Mouse (Mus musculus): ENCODE results near the gene Gm20388. TPM values are rescaled to one million over a fixed set of nuclear protein-coding genes. Genes with fewer than 3 reads are reported as not detected.

Gm20388 gene
- polyA plus RNA-seq, 1 experiment from 2014 or later, result 5.5 TPM

DNA sequence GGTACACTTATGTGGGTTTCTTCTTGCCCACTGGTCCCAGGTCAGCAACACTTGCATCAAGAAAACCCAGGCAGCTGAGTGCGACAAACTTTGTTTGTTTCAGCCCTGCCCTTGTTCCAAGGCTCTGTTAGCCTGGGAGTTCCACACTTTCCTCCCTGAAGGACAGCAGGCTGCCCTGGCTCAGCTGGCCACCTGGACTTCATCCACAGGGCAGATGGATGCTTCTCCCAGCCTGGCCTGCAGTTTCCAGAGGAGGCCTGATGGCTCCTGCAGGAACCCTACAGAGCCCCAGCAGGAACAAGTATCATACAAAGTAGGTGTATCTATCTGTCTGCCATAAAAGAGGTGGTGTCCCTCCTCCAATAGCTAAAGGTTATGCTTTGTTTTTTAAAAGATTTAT is 2530.7 kb downstream of the Gm20388 start:
- peaks cover 8% of the 10 kb centered on the region; the same call in 1 of the 2 replicates for H3K36me3 ChIP-seq
- no peak overlapping the region for H3K4me2 ChIP-seq
- H3K4me1 ChIP-seq, result peaks cover 33% of the 10 kb centered on the region
- no peak overlapping the region for H3K27ac ChIP-seq
- no peak overlapping the region for H3K9ac ChIP-seq
- no peak for ATAC-seq (ENCODE audit: borderline replicate concordance, extremely low read depth, low FRiP score, low TSS enrichment)
- H3K9me3 ChIP-seq, result no peaks in the 10 kb centered on the region
- WGBS, result 95% methylated on average over 1 of the region's 1 CpGs
- H3K27me3 ChIP-seq, result no peaks in the 10 kb centered on the region
- no peak overlapping the region for H3K4me3 ChIP-seq

- Histone ChIP-seq H3K9ac (peak overlapping the region; percentile 53), H3K36me3 (no peaks in the 10 kb centered on the region), H3K4me3 (peak overlapping the region; percentile 63), H3K9me3 (no peaks in the 10 kb centered on the region), H3K4me2 (peak overlapping the region; percentile 94), H3K27ac (no peak overlapping the region), H3K4me1 (peaks cover 33% of the 10 kb centered on the region), H3K27me3 (no peaks in the 10 kb centered on the region)
- ATAC-seq (ENCODE audit: borderline replicate concordance, extremely low read depth, low FRiP score, low TSS enrichment), result no peak
- WGBS, result 17% methylated on average over 7 of the region's 7 CpGs
These were observed 2531.7 kb downstream of the Gm20388 start for GRCm38 (mm10) chr8:122442356-122442755.

GRCm38 (mm10) chr8:122442781-122443180 is 2532.1 kb downstream of the Gm20388 start:
- peak overlapping the region; percentile 58 for H3K27ac ChIP-seq
- WGBS, result under 1% methylated on average over 12 of the region's 12 CpGs
- H3K9me3 ChIP-seq, result no peaks in the 10 kb centered on the region
- H3K4me2 ChIP-seq, result peak overlapping the region; percentile 94
- peak overlapping the region; percentile 63 for H3K4me3 ChIP-seq
- H3K36me3 ChIP-seq, result no peaks in the 10 kb centered on the region
- H3K4me1 ChIP-seq, result peaks cover 33% of the 10 kb centered on the region
- no peaks in the 10 kb centered on the region for H3K27me3 ChIP-seq
- ATAC-seq (ENCODE audit: borderline replicate concordance, extremely low read depth, low FRiP score, low TSS enrichment), result no peak
- peak overlapping the region; percentile 53 for H3K9ac ChIP-seq

DNA sequence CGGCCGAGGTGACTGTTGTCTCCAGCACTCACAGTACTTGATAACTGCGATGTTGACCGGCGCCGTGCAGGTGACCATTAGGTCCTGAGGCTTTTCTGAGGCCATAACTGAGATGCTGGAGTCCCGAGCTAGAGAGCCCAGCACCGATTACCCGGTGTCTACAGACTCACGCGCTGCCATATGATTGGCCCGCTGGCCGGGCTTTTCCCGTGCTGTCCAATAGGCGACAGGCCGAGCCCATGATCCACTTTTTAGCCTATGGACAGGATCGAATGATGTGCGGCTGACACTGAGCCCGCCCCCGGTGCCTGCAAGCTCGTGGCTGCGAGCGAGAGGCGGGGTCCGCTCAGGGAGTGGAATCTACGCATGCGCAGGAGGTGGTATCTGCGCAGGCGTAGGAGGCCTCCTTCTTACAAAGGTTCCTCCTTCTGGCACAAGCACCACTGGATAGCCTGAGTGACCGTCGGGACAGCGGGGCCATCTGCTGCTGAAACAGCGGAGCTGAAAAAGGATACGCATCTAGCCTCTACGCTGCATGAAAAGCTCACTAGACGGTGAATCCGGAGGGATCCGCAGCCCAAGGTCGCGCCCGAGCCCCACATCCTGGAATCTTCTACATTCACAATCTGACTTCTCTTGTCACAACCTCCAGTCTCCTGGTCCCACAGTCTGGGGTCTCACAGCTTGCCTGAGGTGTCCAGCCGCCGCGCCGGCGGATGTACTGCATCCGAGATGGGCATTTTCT is 2532.8 kb downstream of the Gm20388 start, which contains the start of gene Mvd:
Gene Mvd (minus strand): TSS at position 161 of the 745 bp plus-strand sequence.
- under 1% methylated on average over 47 of the region's 47 CpGs for WGBS
- peak; percentile 97 for ATAC-seq (ENCODE audit: borderline replicate concordance, extremely low read depth, low FRiP score, low TSS enrichment)
- Histone ChIP-seq H3K27ac (peak within 1 kb of the TSS; percentile 99), H3K4me2 (peak within 1 kb of the TSS; percentile 94), H3K9ac (peak within 1 kb of the TSS; percentile 65), H3K27me3 (no peaks in the 10 kb centered on the region), H3K4me3 (peak within 1 kb of the TSS; percentile 63), H3K9me3 (no peaks in the 10 kb centered on the region), H3K4me1 (peaks cover 29% of the 10 kb centered on the region), H3K36me3 (no peaks in the 10 kb centered on the region)

DNA sequence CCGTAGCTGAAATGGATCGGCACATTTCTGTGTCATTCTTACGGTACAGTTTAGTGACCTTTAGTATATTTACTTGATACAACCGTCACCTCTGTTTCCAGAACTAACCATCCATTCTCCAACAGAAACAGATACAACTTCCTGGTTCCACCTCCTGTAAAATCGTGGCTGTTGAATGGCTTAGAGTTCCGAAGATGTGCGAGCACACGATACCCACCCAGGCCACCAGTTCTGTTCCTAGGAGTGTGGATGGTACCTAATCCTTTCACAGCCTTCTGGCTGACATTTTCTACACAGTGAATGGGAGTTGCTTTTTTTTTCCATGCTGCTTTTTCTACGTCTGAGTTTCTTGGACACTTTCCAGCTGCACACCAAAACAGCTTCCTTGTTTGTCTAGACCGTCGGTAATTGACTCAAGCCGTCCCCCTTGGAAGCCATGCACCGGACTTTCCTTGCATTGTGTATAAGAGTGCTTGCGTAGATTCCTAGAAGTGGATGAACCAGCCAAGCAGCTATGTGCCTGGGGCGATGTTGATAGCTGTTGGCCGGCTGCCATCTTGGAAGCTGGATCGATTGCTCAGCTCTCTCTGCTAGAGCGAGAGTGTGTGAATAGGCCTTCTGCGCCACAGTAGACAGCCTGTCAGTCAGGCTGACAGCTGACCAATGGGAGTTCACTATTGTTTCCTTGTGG is 2533.6 kb downstream of the Gm20388 start:
- Histone ChIP-seq H3K4me2 (peak overlapping the region; percentile 94), H3K4me3 (peak overlapping the region; percentile 63), H3K9ac (peak overlapping the region; percentile 65), H3K4me1 (peaks cover 26% of the 10 kb centered on the region), H3K9me3 (no peaks in the 10 kb centered on the region), H3K27me3 (no peaks in the 10 kb centered on the region), H3K27ac (peak overlapping the region; percentile 99), H3K36me3 (no peaks in the 10 kb centered on the region)
- WGBS, result 1% methylated on average over 19 of the region's 19 CpGs
- peak; percentile 73 for ATAC-seq (ENCODE audit: borderline replicate concordance, extremely low read depth, low FRiP score, low TSS enrichment)

DNA sequence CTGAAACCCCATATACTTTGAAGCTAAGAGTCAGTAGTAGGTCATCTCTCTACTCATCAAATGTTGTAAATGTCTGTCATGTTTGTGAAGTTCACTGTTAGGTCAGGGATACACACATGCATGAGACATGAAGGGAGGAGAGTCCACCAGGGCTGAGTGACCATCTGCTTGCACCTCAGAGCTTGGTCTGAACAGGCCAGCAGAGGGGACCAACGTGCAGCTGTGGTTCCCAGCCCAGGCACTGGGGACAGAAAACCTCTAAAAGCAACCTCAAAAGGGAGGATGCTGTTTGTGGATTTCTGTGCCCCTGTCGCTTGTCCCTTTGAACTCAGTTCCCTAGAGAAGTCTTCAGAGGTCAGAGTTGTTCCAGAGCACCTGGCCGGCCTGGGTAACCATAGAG is 2534.6 kb downstream of the Gm20388 start:
- H3K4me2 ChIP-seq, result peak overlapping the region; percentile 94; the same call in 1 of the 2 replicates
- no peaks in the 10 kb centered on the region for H3K36me3 ChIP-seq
- H3K4me3 ChIP-seq, result no peak overlapping the region
- no peak for ATAC-seq (ENCODE audit: borderline replicate concordance, extremely low read depth, low FRiP score, low TSS enrichment)
- peaks cover 26% of the 10 kb centered on the region for H3K4me1 ChIP-seq
- no peaks in the 10 kb centered on the region for H3K9me3 ChIP-seq
- H3K27me3 ChIP-seq, result no peaks in the 10 kb centered on the region
- H3K9ac ChIP-seq, result 0 out of 2 replicates have a peak overlapping the region, but pooled peaks have one; percentile 65
- WGBS, result 63% methylated on average over 3 of the region's 3 CpGs
- peak overlapping the region; percentile 99 for H3K27ac ChIP-seq

- H3K9ac ChIP-seq, result no peak overlapping the region
- H3K4me1 ChIP-seq, result no peaks in the 10 kb centered on the region
- H3K27me3 ChIP-seq, result no peaks in the 10 kb centered on the region
- H3K9me3 ChIP-seq, result no peaks in the 10 kb centered on the region
- ATAC-seq (ENCODE audit: borderline replicate concordance, extremely low read depth, low FRiP score, low TSS enrichment), result no peak
- WGBS, result 67% methylated on average over 7 of the region's 7 CpGs
- no peak overlapping the region for H3K4me3 ChIP-seq
- no peak overlapping the region for H3K4me2 ChIP-seq
- no peak overlapping the region for H3K27ac ChIP-seq
- H3K36me3 ChIP-seq, result no peaks in the 10 kb centered on the region
These were observed 2540.6 kb downstream of the Gm20388 start for GRCm38 (mm10) chr8:122451161-122451703.

- H3K4me1 ChIP-seq, result no peaks in the 10 kb centered on the region
- no peaks in the 10 kb centered on the region for H3K9me3 ChIP-seq
- no peak overlapping the region for H3K4me3 ChIP-seq
- no peak overlapping the region for H3K4me2 ChIP-seq
- ATAC-seq (ENCODE audit: borderline replicate concordance, extremely low read depth, low FRiP score, low TSS enrichment), result no peak
- peaks cover under 1% of the 10 kb centered on the region; the same call in 1 of the 2 replicates for H3K27me3 ChIP-seq
- H3K27ac ChIP-seq, result no peak overlapping the region
- H3K36me3 ChIP-seq, result no peaks in the 10 kb centered on the region
- no peak overlapping the region for H3K9ac ChIP-seq
- 76% methylated on average over 10 of the region's 10 CpGs for WGBS
These were observed 2541.5 kb downstream of the Gm20388 start for GRCm38 (mm10) chr8:122452154-122452553.

GRCm38 (mm10) chr8:122454409-122454808 is 2543.8 kb downstream of the Gm20388 start:
- no peaks in the 10 kb centered on the region for H3K9me3 ChIP-seq
- H3K4me1 ChIP-seq, result no peaks in the 10 kb centered on the region
- WGBS, result 75% methylated on average over 6 of the region's 6 CpGs
- H3K9ac ChIP-seq, result no peak overlapping the region
- no peak overlapping the region for H3K4me3 ChIP-seq
- H3K27me3 ChIP-seq, result peaks cover 13% of the 10 kb centered on the region; the same call in 1 of the 2 replicates
- ATAC-seq (ENCODE audit: borderline replicate concordance, extremely low read depth, low FRiP score, low TSS enrichment), result no peak
- H3K36me3 ChIP-seq, result no peaks in the 10 kb centered on the region
- H3K4me2 ChIP-seq, result no peak overlapping the region
- H3K27ac ChIP-seq, result no peak overlapping the region

GRCm38 (mm10) chr8:122457171-122457570 is 2546.5 kb downstream of the Gm20388 start:
- Histone ChIP-seq H3K27ac (no peak overlapping the region), H3K4me2 (no peak overlapping the region), H3K36me3 (no peaks in the 10 kb centered on the region), H3K9me3 (no peaks in the 10 kb centered on the region), H3K4me3 (no peak overlapping the region), H3K27me3 (peaks cover 39% of the 10 kb centered on the region), H3K9ac (no peak overlapping the region), H3K4me1 (peaks cover 20% of the 10 kb centered on the region)
- no peak for ATAC-seq (ENCODE audit: borderline replicate concordance, extremely low read depth, low FRiP score, low TSS enrichment)
- WGBS, result 54% methylated on average over 11 of the region's 11 CpGs

- Histone ChIP-seq H3K9ac (no peak overlapping the region), H3K36me3 (no peaks in the 10 kb centered on the region), H3K4me1 (peaks cover 33% of the 10 kb centered on the region), H3K27me3 (peaks cover 46% of the 10 kb centered on the region), H3K4me3 (no peak overlapping the region; the same call in 1 of the 2 replicates), H3K27ac (no peak overlapping the region), H3K9me3 (no peaks in the 10 kb centered on the region), H3K4me2 (no peak overlapping the region)
- 50% methylated on average over 6 of the region's 6 CpGs for WGBS
- no peak for ATAC-seq (ENCODE audit: borderline replicate concordance, extremely low read depth, low FRiP score, low TSS enrichment)
These were observed 2548.7 kb downstream of the Gm20388 start for GRCm38 (mm10) chr8:122459218-122459900.

All from lung, embryonic 15.5 days (tissue).